Mouse (Mus musculus): ENCODE measurements around the gene Hnf1a. TPM values are rescaled to one million over a fixed set of nuclear protein-coding genes. Genes with fewer than 3 reads are reported as not detected.

The Hnf1a gene
- polyA plus RNA-seq, 1 experiment, result not detected

DNA sequence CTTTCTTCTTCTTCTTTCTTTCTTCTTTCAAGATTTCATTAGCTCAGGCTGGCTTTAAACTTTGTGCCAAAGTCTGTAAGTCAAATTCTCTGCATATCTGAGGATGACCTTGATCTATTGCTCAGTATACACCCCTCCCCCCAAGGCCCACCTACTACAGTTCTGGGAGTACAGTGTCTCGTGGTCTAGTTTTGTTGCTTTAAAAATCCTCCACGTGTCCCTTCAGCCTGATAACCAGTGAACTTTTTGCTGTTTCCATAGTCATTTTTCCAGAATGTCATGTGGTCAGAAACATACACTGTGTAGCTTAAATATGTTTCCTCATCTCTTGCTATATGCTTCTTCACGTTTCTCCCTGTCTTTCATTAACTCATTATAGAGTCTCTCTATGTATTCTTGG lies 39.1 kb upstream of the Hnf1a start:
- peaks cover 9% of the 10 kb centered on the region; the same call in 1 of the 2 replicates for H3K4me1 ChIP-seq (ENCODE audit: control insufficient read depth, insufficient read depth, low read length)
- no peak overlapping the region; the same call in 1 of the 2 replicates for H3K4me3 ChIP-seq (ENCODE audit: insufficient read depth, low read length)
- TF ChIP-seq POLR2A (IDR thresholded peaks at IDR 0.05; ENCODE audit: extremely low read depth, insufficient read depth, low read length), result no peak
- TF ChIP-seq CTCF (IDR thresholded peaks at IDR 0.05; ENCODE audit: extremely low read depth, insufficient read depth, low read length), result no peak
- H3K27ac ChIP-seq (ENCODE audit: insufficient read depth, low read length), result no peak overlapping the region

DNA sequence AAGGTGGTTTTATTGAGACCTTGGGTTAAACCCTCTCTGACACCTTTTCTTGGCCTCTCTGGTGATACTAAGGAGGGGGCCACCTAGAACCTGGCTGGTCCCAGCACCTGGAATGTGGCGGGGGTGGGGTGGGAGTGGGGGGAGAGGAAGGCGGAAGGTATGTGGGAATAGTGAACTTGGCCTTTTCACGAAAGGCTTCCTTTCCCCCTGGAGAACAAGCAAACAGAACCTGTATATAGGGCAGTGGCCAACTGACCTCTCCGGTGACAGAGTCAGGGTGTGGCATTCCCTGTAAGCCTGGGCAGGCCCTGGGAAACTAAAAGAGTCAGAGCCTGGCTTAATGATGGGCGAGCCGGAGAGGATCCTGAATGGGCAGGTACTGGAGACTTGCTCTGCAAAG lies 38.2 kb upstream of the Hnf1a start:
- H3K4me1 ChIP-seq (ENCODE audit: control insufficient read depth, insufficient read depth, low read length), result 0 out of 2 replicates have a peak, but pooled peaks cover 7% of the 10 kb centered on the region
- no peak overlapping the region for H3K27ac ChIP-seq (ENCODE audit: insufficient read depth, low read length)
- TF ChIP-seq POLR2A (IDR thresholded peaks at IDR 0.05; ENCODE audit: extremely low read depth, insufficient read depth, low read length) (no peak), CTCF (IDR thresholded peaks at IDR 0.05; ENCODE audit: extremely low read depth, insufficient read depth, low read length) (no peak)
- no peak overlapping the region for H3K4me3 ChIP-seq (ENCODE audit: insufficient read depth, low read length)

DNA sequence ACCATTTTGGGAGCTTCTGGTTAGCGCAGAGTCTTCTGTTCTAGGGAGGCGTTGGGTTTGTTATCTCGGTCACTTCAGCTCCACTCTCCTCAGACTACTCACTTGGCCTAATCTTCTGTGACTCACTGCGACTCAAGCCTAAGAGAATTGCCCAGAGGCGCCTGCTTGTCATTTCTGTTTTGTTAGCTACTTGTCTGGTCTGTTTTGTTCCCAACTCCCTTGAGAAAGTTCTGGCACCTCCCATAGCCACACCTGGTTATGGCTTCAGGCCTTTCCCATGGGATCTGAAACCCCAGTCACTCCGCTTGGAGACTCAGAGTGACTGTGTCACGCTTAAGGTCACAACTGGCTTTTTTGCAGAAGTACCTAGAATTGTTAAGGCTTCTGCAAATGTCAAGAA lies 37.4 kb upstream of the Hnf1a start:
- TF ChIP-seq POLR2A (IDR thresholded peaks at IDR 0.05; ENCODE audit: extremely low read depth, insufficient read depth, low read length), result no peak
- TF ChIP-seq CTCF (IDR thresholded peaks at IDR 0.05; ENCODE audit: extremely low read depth, insufficient read depth, low read length), result no peak
- 0 out of 2 replicates have a peak, but pooled peaks cover 7% of the 10 kb centered on the region for H3K4me1 ChIP-seq (ENCODE audit: control insufficient read depth, insufficient read depth, low read length)

DNA sequence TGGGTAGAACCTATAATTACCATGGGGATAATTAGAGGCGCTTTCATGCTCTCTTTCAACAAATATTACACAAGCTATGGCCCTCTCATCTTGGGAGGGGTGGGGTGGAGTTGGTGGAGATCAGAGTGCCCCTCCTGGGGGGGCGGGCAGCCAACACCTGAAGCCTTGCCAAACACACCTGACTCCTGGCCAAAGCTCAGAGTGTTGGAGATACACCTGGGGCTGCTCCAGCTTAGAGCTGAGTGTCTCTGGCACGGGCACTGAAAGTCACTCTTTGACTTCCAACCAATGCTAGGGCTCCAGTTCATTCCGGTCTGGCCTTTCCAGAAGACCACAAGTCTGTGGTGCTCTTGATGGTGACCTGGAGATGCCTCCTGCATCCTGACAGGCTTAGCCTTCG lies 36.9 kb upstream of the Hnf1a start:
- H3K4me1 ChIP-seq (ENCODE audit: control insufficient read depth, insufficient read depth, low read length), result 0 out of 2 replicates have a peak, but pooled peaks cover 2% of the 10 kb centered on the region
- TF ChIP-seq CTCF (IDR thresholded peaks at IDR 0.05; ENCODE audit: extremely low read depth, insufficient read depth, low read length) (no peak), POLR2A (IDR thresholded peaks at IDR 0.05; ENCODE audit: extremely low read depth, insufficient read depth, low read length) (no peak)

More for the DNA sequence above, 37.4 kb upstream of the Hnf1a start:
- no peak overlapping the region for H3K4me3 ChIP-seq (ENCODE audit: insufficient read depth, low read length)
- no peak overlapping the region for H3K27ac ChIP-seq (ENCODE audit: insufficient read depth, low read length)

DNA sequence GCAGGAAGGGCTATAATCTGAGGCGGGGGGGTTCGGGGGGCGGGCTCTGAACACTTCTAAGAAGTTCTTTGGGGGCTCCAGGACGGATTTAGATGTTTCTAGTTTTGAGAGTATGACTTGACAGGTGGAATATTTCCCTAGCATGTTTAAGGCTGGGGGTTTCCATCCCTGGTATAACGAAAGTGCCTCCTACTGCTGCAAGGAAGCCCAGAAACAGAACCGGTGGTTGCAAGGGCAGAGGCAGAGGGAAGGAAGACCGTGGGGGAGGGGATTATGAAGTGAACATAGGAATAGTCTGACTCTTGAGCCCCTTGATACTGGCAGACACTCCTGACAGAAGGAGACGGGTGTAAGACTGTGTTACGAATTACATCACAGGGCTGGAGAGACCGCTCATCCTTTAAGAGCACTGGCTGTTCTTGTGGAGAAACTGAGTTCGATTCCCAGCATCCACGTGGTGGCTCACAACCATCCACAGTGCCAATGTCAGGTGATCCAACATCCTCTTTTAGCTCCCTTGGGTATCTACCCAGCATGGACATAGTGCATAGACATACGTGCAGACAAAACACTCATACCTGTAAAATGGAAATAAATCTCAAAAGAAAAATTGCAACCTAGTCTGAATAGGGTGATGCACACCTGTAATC lies 32.5 kb upstream of the Hnf1a start:
- H3K4me1 ChIP-seq (ENCODE audit: control insufficient read depth, insufficient read depth, low read length), result no peaks in the 10 kb centered on the region
- TF ChIP-seq POLR2A (IDR thresholded peaks at IDR 0.05; ENCODE audit: extremely low read depth, insufficient read depth, low read length) (no peak), CTCF (IDR thresholded peaks at IDR 0.05; ENCODE audit: extremely low read depth, insufficient read depth, low read length) (no peak)
- H3K27ac ChIP-seq (ENCODE audit: insufficient read depth, low read length), result no peak overlapping the region
- no peak overlapping the region for H3K4me3 ChIP-seq (ENCODE audit: insufficient read depth, low read length)

More for the DNA sequence above, 36.9 kb upstream of the Hnf1a start:
- Histone ChIP-seq H3K27ac (ENCODE audit: insufficient read depth, low read length) (no peak overlapping the region), H3K4me3 (ENCODE audit: insufficient read depth, low read length) (no peak overlapping the region)

DNA sequence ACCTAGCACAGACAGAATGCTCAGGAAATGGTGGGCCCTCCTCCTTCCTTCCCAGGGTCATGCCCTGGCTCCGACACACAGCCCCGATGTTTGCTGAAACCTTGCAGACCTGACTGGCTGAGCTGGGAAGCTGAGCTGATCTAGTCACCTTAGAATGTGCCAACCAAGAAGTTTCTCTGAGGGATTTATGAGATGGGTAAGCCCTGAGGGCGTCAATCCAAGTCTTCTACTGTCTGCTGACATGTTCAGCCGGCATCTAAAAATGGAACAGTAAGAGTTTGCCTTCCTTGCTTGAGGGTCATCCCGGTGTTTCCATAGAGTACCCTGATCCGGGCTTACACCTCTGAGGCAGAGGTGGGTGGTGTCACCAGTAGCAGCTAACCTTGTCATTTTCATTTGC lies 31.9 kb upstream of the Hnf1a start:
- Histone ChIP-seq H3K4me1 (ENCODE audit: control insufficient read depth, insufficient read depth, low read length) (no peaks in the 10 kb centered on the region), H3K27ac (ENCODE audit: insufficient read depth, low read length) (no peak overlapping the region), H3K4me3 (ENCODE audit: insufficient read depth, low read length) (no peak overlapping the region)
- TF ChIP-seq POLR2A (IDR thresholded peaks at IDR 0.05; ENCODE audit: extremely low read depth, insufficient read depth, low read length) (no peak), CTCF (IDR thresholded peaks at IDR 0.05; ENCODE audit: extremely low read depth, insufficient read depth, low read length) (no peak)

DNA sequence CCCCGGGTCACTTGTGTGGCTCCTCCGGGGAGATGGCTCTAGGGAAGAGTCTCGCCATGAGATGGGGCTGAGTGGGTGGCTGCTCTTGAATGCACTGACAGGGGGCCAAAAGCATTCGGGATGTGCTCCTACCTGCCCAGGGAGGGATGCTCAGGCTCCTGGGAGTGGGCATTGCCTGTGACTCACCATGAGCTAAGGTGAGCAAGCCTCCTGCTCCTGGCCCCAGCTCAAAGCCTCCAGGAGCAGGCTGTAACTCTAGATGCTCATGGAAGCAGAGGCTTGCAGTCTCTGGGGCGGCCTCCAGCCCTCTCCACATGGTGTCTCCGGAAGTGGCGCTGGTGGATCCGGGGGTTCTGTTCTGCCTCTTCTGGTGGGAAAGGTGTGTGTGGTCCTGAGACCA lies 30.6 kb upstream of the Hnf1a start:
- Histone ChIP-seq H3K4me1 (ENCODE audit: control insufficient read depth, insufficient read depth, low read length) (no peaks in the 10 kb centered on the region), H3K4me3 (ENCODE audit: insufficient read depth, low read length) (no peak overlapping the region), H3K27ac (ENCODE audit: insufficient read depth, low read length) (no peak overlapping the region)
- TF ChIP-seq CTCF (IDR thresholded peaks at IDR 0.05; ENCODE audit: extremely low read depth, insufficient read depth, low read length) (no peak), POLR2A (IDR thresholded peaks at IDR 0.05; ENCODE audit: extremely low read depth, insufficient read depth, low read length) (no peak)

DNA sequence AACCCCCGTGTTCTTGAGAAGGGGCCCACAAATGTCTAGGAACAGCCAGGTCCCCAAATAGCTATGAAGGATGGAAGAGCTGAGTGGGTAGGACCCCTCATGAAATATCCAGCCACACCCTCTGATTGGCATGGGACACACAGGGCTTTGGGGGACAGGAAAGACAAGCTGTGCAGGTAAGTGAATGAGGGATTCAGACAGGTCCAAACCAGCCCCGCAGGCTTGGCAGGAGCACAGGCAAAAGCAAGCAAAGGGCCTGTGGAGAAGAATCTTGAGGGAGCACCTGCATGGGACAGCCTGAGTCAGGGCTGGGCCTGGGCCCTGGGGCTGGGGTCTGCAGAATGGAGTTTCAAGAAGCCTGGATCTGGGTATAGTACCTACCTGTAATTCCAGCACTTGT lies 29.6 kb upstream of the Hnf1a start:
- TF ChIP-seq POLR2A (IDR thresholded peaks at IDR 0.05; ENCODE audit: extremely low read depth, insufficient read depth, low read length) (no peak), CTCF (IDR thresholded peaks at IDR 0.05; ENCODE audit: extremely low read depth, insufficient read depth, low read length) (no peak)
- H3K4me1 ChIP-seq (ENCODE audit: control insufficient read depth, insufficient read depth, low read length), result no peaks in the 10 kb centered on the region
- no peak overlapping the region for H3K27ac ChIP-seq (ENCODE audit: insufficient read depth, low read length)
- no peak overlapping the region for H3K4me3 ChIP-seq (ENCODE audit: insufficient read depth, low read length)

DNA sequence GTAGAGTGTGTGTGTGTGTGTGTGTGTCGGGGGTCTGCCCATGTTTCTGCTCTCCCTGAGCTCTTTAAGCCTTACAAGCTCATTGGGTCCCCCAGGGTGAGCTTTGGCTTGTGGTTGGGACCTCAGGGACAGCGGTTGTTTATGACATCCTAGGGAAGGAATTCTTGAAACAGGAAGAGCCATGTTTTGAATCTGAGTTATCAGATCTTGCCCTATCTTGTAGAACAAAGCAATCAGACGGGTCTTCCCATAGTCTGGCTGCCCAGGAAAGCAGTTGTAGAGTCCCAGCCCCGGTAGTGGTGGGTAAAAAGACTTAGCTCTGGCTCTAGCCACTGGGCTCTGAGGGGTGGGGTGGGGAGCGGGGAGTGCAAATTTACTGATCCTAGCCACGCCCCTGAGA lies 26.4 kb upstream of the Hnf1a start:
- H3K4me3 ChIP-seq (ENCODE audit: insufficient read depth, low read length), result no peak overlapping the region
- no peak overlapping the region for H3K27ac ChIP-seq (ENCODE audit: insufficient read depth, low read length)
- no peak for TF ChIP-seq POLR2A (IDR thresholded peaks at IDR 0.05; ENCODE audit: extremely low read depth, insufficient read depth, low read length)
- no peak for TF ChIP-seq CTCF (IDR thresholded peaks at IDR 0.05; ENCODE audit: extremely low read depth, insufficient read depth, low read length)
- H3K4me1 ChIP-seq (ENCODE audit: control insufficient read depth, insufficient read depth, low read length), result no peaks in the 10 kb centered on the region

DNA sequence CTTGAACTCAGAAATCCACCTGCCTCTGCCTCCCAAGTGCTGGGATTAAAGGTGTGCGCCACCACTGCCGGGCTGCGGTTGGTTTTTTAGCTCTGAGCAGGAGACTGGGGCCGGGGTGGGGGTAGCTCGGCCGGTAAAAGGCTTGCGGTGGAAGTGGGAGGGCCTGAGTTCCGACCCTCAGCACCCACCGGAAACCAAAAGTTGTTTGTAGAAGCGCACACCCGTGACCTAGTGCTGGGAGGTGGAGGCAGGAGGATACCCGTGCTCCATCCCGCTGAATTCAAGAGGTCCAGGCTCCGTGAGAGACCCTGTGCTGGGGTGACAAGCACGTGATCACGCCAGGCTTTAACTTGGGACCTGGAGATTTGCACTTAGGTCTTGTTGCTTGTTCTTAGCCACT lies 25.6 kb upstream of the Hnf1a start:
- no peak overlapping the region for H3K4me3 ChIP-seq (ENCODE audit: insufficient read depth, low read length)
- TF ChIP-seq CTCF (IDR thresholded peaks at IDR 0.05; ENCODE audit: extremely low read depth, insufficient read depth, low read length) (no peak), POLR2A (IDR thresholded peaks at IDR 0.05; ENCODE audit: extremely low read depth, insufficient read depth, low read length) (no peak)
- no peaks in the 10 kb centered on the region for H3K4me1 ChIP-seq (ENCODE audit: control insufficient read depth, insufficient read depth, low read length)
- H3K27ac ChIP-seq (ENCODE audit: insufficient read depth, low read length), result no peak overlapping the region

All from cortical plate, adult 2 months (tissue).